9 mouse cellular contexts compared by ENCODE assay signal in the genomic region with DNA sequence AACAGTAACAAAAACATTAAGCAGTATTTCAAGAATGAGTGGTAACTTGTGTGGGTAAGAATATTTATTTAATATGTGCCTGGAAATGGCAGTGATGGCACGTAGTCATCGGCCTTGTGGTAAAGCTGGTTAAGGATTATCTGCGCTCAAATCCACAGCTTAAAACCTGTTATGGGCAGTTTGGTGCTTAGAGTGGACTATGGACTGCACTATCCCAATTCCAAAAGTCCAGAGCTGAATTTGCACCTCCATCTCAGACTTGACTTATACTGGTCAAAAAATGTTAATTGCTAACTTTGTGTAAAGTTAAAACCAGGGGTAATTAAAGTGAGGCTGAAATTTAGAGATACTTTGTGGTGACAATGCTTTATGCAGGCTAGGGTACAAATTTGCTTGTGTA. TPM values are rescaled to one million over a fixed set of nuclear protein-coding genes. Genes with fewer than 3 reads are reported as not detected.
A peak's percentile ranks its signal among the peaks of the same experiment; 100 is the strongest.
DNase-seq lines count a peak whose midpoint lies in the region; ATAC-seq and TF ChIP-seq lines count a peak whose summit lies in the region.
"Had no signal": no experiment of that assay in that cellular context is flagged by ENCODE, and none has a peak within 500 bp of the region (broad histone marks: within the 10 kb centered on the region; RNA-seq: fewer than 3 reads in every experiment).

No protein-coding gene starts in this region.

- peak overlapping the region; percentile 80 for H3K4me2 ChIP-seq in heart, embryonic 13.5 days

- 77% methylated on average over 3 of the region's 3 CpGs for whole genome bisulfite sequencing in heart, embryonic 13.5 days
- 88% methylated on average over 3 of the region's 3 CpGs for WGBS in heart, adult 2 months

- no peaks in the 10 kb centered on the region for H3K27me3 ChIP-seq in heart, embryonic 13.5 days (replicated peaks)
- no peaks in the 10 kb centered on the region for H3K27me3 ChIP-seq in heart, adult 2 months (ENCODE audit: control insufficient read depth, insufficient read depth, low read length)
- no peaks in the 10 kb centered on the region for H3K27me3 ChIP-seq in testis, adult 2 months (ENCODE audit: control insufficient read depth, insufficient read depth, low read length)

- ATAC-seq in heart, embryonic 13.5 days (ENCODE audit: extremely low read depth, insufficient number of reproducible peaks, low FRiP score, low TSS enrichment) = no peak

- H3K79me2 ChIP-seq in heart, adult 2 months (replicated peaks; ENCODE audit: control insufficient read depth, insufficient read depth, low read length) = peaks cover 2% of the 10 kb centered on the region; the same call in 1 of the 2 replicates

- no peak for TF ChIP-seq EP300 in heart, adult 2 months (IDR thresholded peaks at IDR 0.05; ENCODE audit: insufficient read depth, low read depth, low read length)

- no peaks in the 10 kb centered on the region for H3K9me3 ChIP-seq in heart, embryonic 13.5 days

- peak overlapping the region; percentile 79 for H3K9ac ChIP-seq in heart, embryonic 13.5 days
- no peak overlapping the region for H3K9ac ChIP-seq in heart, adult 2 months (ENCODE audit: low read depth, low read length)

- no peak for TF ChIP-seq CTCF in heart, adult 2 months (IDR thresholded peaks at IDR 0.05)
- no peak for TF ChIP-seq CTCF in testis, adult 2 months (IDR thresholded peaks at IDR 0.05; ENCODE audit: control insufficient read depth, insufficient read depth, insufficient replicate concordance, low read depth, low read length)

- H3K4me1 ChIP-seq in heart, embryonic 13.5 days = peaks cover 45% of the 10 kb centered on the region
- peaks cover 2% of the 10 kb centered on the region; the same call in 1 of the 2 replicates for H3K4me1 ChIP-seq in heart, adult 2 months (ENCODE audit: control insufficient read depth, insufficient read depth, low read length)
- peaks cover 6% of the 10 kb centered on the region for H3K4me1 ChIP-seq in testis, adult 2 months (ENCODE audit: control insufficient read depth, insufficient read depth, low read length)

- peak overlapping the region; percentile 92 for H3K4me3 ChIP-seq in heart, embryonic 13.5 days
- no peak overlapping the region for H3K4me3 ChIP-seq in heart, adult 2 months
- H3K4me3 ChIP-seq in testis, adult 2 months (ENCODE audit: control insufficient read depth, low read depth, low read length) = peak overlapping the region; percentile 36; the same call in 1 of the 2 replicates

- H3K36me3 ChIP-seq in heart, embryonic 13.5 days = peaks cover 16% of the 10 kb centered on the region
- no peaks in the 10 kb centered on the region for H3K36me3 ChIP-seq in heart, adult 2 months (ENCODE audit: control insufficient read depth, insufficient read depth, low read length)
- H3K36me3 ChIP-seq in testis, adult 2 months (ENCODE audit: control insufficient read depth, insufficient read depth, low read length) = peaks cover 2% of the 10 kb centered on the region

- H3K27ac ChIP-seq in heart, embryonic 13.5 days (replicated peaks) = no peak overlapping the region
- H3K27ac ChIP-seq in heart, adult 2 months = no peak overlapping the region
- no peak overlapping the region for H3K27ac ChIP-seq in testis, adult 2 months (ENCODE audit: control insufficient read depth, insufficient read depth, low read depth, low read length)

- TF ChIP-seq POLR2A in heart, adult 2 months (IDR thresholded peaks at IDR 0.05; ENCODE audit: insufficient read depth, low read depth, low read length) = no peak
- no peak for TF ChIP-seq POLR2A in testis, adult 2 months (IDR thresholded peaks at IDR 0.05; ENCODE audit: control insufficient read depth, low read depth, low read length)

- intact Hi-C loops in heart, adult 2 months (cut with DNase I) = no loop called here

- DNase-seq in heart, adult 2 months = no peak
- DNase-seq in testis, postnatal 14 days (ENCODE audit: low spot score) = no peak
- peak; percentile 52 to 78 for DNase-seq in kidney, postnatal 36 days
- DNase-seq in layer of hippocampus, adult 9-10 months (ENCODE audit: low spot score) = no peak
- no peak for DNase-seq in embryo, embryonic 9.5 days (ENCODE audit: extremely low spot score)
- no peak for DNase-seq in cerebellum, postnatal 25 days
- DNase-seq: adrenal gland, postnatal 25 days had no signal

RNA-seq across cellular contexts. Expression of a gene that starts 2.7 kb away (rescaled TPM):
- 272 and 303 TPM in 2 replicates for polyA plus RNA-seq in heart, embryonic 13.5 days (2015; fragmentation: Nextera tagmentation; extraction: Ambion mirVana)
- 1 to 10 TPM in 1 of 2 experiments, under 1 TPM in 1; 0.50 to 1.2 TPM for total RNA-seq in heart, adult 2 months (2021)
- polyA plus RNA-seq in heart, adult 2 months (2012; rRNA removed) = 1.5 and 1.6 TPM in 2 replicates
- 94.0 and 101 TPM in 2 replicates for polyA plus RNA-seq in testis, adult 2 months (2012; rRNA removed)

RNA-seq across cellular contexts. Expression of a gene that starts 3.7 kb away (rescaled TPM):
- 22.9 and 24.7 TPM in 2 replicates for polyA plus RNA-seq in heart, embryonic 13.5 days (2015; fragmentation: Nextera tagmentation; extraction: Ambion mirVana)
- 10 to 100 TPM; 11.1 to 11.5 TPM for total RNA-seq in heart, adult 2 months (2021)
- 15.3 and 20.6 TPM in 2 replicates for polyA plus RNA-seq in heart, adult 2 months (2012; rRNA removed)
- polyA plus RNA-seq in testis, adult 2 months (2012; rRNA removed) = 19.7 and 19.9 TPM in 2 replicates

Comparison
In these comparisons a context has a peak if more than half of its experiments do, and no peak if none do; other contexts are left out.
1. RNA of a gene that starts 2.7 kb away (polyA plus RNA-seq): 272 to 303 TPM in heart, embryonic 13.5 days and 94.0 to 101 TPM in testis, adult 2 months; 1.5 to 1.6 TPM in heart, adult 2 months; every median in the first group is over 10 times any median in the second.
2. DNase-seq: peak in kidney, postnatal 36 days (2 of 2); none in heart, adult 2 months (0 of 2), testis, postnatal 14 days (single experiment), layer of hippocampus, adult 9-10 months (single experiment), embryo, embryonic 9.5 days (single experiment) and cerebellum, postnatal 25 days (0 of 2).